Mouse (Mus musculus) v-Abl transformed pro-B cells (cell line): ENCODE measurements around the gene Arpp19.

Source experiments
- in situ Hi-C, 2 experiments: fragments of 400-800 bp; cut with MboI; formaldehyde crosslinking; loops; one replicate each; pipeline ENCODE4 v1.15.1; 2025; ENCODE audit not compliant: unreplicated experiment in 2 of 2

Arpp19 gene

DNA sequence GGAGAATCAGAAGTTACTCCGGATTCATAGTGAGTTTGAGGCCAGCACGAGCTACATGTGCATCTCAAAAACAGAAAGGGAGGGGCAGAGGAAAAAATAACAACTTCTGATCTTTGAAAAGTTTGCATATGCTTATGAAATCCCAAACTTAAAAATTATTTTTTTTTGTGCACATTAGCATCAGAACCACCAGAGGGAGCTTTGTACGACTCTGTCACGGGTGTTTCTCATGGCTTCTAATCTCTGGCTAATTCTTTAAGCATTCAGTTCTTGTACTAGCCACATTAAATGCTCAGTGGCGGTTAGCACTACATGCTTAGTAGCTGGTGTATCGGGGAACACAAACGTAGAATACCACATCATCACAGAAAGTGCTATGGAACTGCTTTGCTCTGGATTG is 4.3 kb upstream of the Arpp19 start:
- in situ Hi-C loops, result loop anchor here (10.0 to 25.0 kb wide), 3 partner anchors 402 to 896 kb away; partner anchors contain the start of gene Leo1 (in 1 of the 2)

DNA sequence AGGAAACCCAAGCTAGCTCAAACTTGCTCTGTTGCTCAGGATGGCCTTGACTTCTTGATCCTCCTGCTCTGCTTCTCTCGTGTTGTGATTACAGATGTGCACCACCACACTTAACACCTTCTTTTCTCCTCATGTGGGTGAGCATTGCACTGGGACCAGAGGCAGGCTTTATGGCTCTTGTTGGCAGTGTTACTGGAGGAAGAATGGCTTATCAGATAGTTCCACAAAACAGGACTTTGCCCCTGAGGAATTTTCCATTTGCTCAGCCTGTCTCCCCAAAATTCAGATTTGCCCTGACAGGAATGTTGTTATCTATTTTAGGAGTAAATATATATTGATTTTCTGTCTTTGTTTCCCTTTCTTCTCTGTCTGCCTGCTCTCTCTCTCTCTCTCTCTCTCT is 2.7 kb upstream of the Arpp19 start:
- in situ Hi-C loops, result loop anchor here (10.0 to 25.0 kb wide), 3 partner anchors 400 to 897 kb away; partner anchors contain the start of gene Leo1 (in 1 of the 2)

- in situ Hi-C loops, result loop anchor here (10.0 to 25.0 kb wide), 3 partner anchors 399 to 899 kb away; partner anchors contain the start of gene Leo1 (in 1 of the 2)
These were observed 1.5 kb upstream of the Arpp19 start for GRCm38 (mm10) chr9:75035944-75036343.

DNA sequence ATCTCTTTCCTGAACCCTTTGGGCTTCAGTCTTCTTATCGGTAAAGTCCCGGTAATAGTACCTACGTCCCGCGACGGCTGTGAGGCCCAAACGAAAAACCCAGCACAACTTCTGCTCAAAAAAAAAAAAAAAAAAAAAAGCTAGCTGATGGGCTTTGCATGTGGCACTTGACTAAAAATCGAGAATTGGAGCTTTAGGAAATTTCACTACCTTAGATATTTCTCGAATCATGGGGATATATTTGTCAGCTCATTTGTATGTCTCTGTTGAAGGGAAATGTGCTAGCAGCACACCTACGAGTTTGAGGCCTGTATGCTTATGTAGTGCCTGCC is 909 bp downstream of the Arpp19 start:
- in situ Hi-C loops, result loop anchor here (10.0 to 25.0 kb wide), 3 partner anchors 396 to 901 kb away; partner anchors contain the start of gene Leo1 (in 1 of the 2)

- in situ Hi-C loops, result loop anchor here in 1 of 2 experiments (25.0 kb wide), 1 partner anchor 903 kb away; no protein-coding TSS in a partner anchor
These were observed 3.2 kb downstream of the Arpp19 start for GRCm38 (mm10) chr9:75040566-75040965.

DNA sequence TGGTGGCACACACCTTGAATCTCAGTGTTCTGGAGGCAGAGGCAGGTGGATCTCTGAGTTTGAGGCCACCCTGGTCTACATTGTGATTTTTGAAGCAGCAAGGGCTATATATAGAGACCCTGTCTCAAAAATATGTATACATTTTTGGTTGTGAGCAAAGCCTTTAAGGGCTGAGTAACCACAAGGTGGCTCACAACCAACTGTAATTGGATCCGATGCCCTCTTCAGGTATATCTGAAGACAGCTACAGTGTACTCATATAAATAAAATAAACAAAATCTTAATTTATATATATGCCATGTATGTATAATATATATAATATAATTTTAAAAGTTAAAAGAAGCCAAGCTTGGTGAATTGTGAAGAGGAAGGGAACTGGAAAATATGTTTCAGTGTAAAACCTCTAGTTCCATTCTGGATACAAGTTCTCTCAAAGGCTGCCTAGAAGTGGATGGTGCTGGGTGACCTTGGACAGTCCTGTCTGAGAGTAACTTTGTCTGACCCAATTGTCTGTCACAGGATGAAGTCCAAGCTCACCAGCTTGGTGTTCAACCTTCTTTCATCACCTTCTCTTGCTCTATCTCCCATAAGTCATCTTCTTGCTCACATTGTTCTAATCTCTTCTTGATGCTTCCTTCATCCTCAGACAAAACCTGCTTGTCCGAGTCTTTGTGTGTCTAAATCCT is 4.6 kb downstream of the Arpp19 start:
- in situ Hi-C loops, result loop anchor here in 1 of 2 experiments (25.0 kb wide), 1 partner anchor 905 kb away; no protein-coding TSS in a partner anchor

- in situ Hi-C loops, result loop anchor here in 1 of 2 experiments (25.0 kb wide), 1 partner anchor 906 kb away; no protein-coding TSS in a partner anchor
These were observed 5.8 kb downstream of the Arpp19 start for GRCm38 (mm10) chr9:75043191-75043590.

DNA sequence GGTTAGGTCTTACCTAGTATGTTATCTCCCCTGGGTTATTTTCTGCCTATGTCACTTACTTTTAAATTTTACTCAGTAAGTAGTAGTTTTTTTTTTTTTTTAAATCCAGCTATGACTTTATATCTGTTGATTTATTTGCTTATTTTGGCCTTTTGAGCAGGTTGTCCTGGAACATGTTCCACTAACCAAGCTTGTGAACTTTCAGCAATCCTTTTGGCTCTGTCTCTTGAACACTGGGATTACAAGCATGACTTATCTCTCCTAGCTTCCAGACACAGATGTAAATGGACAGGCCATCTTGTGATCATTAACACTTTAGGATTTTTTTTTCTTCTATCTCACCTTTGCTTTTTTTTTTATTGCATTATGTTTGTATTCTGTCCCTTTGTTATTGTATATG is 9.7 kb downstream of the Arpp19 start:
- in situ Hi-C loops, result loop anchor here in 1 of 2 experiments (5.0 to 25.0 kb wide), 2 partner anchors 210 to 910 kb away; no protein-coding TSS in a partner anchor

- in situ Hi-C loops, result loop anchor here in 1 of 2 experiments (5.0 to 25.0 kb wide), 2 partner anchors 208 to 912 kb away; no protein-coding TSS in a partner anchor
These were observed 11.7 kb downstream of the Arpp19 start for GRCm38 (mm10) chr9:75049100-75049499.

DNA sequence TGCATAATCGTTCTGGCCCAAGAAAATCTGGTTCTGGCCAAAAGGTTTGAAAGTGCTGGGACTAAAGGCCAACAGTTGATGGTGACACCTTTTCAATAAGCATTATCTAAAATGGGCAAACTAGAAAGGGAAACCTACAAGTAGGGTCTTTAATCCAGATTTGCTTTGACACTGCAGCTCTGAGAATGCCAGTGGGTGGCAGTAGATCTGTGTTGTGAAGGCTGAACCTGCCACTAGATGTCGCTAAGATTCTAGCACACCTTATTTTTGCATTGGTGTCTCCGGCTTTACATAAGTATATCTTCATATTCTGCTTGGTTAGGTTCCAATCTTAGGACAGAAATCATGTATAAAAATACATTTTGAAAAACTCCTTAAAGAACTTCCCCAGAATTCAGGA is 12.6 kb downstream of the Arpp19 start:
- in situ Hi-C loops, result loop anchor here (5.0 kb wide), 2 partner anchors 152 to 212 kb away; no protein-coding TSS in a partner anchor

- in situ Hi-C loops, result loop anchor here (5.0 kb wide), 2 partner anchors 150 to 210 kb away; no protein-coding TSS in a partner anchor
These were observed 14.4 kb downstream of the Arpp19 start for GRCm38 (mm10) chr9:75051841-75052240.

DNA sequence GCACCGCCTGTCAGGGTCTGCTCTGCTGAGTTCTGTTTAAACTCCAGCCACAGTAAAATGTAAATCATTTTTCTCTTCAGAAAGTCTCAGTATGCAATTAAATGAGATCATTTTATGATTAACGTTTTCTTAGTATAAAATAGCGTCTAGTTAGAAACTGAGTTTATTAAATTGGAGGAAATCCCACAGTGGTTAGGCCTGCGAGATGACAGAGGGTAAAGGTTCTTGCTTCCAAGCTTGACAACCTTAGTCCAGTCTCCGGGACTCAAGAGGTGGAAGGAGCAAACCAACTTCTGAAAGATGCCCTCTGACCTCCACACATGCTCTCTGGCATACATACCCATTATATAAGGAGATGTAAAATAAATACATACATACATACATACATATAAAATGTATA is 17.6 kb downstream of the Arpp19 start:
- in situ Hi-C loops, result no loop called here

GRCm38 (mm10) chr9:75064678-75065331 is 27.4 kb downstream of the Arpp19 start:
- in situ Hi-C loops, result no loop called here

DNA sequence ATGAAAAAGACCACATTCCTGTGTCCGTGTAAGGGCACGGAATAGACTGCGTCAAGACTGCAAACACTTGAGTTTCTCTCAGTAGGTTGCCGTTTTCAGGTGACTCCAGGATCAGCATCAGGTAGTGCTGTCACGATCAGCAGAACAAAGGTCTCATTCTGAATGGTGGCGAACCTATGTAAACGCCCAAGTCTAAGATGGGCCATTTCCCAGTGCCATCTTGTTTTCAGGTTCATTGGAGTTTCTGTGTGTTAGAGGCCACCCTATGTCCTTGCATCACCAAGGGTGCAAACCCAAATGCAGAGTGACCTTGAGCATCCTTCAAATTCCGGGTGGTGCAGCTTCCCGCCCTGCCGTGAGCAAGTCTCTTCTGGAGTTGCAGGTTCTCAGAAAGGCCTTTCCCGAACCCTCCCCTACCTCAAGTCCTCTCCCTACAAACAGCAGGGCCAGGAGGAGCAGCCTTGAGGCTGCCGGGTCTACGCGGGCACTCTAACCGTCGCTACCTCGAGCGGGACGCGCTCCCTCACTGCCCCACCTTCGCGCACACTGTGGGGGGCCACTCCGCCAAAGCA is 33.1 kb downstream of the Arpp19 start, which contains the start of gene Myo5a:
Myo5a (plus strand) TSS at position 559 of the 572 bp plus-strand sequence.
- in situ Hi-C loops, result loop anchor here in 1 of 2 experiments (5.0 kb wide), 1 partner anchor 92 kb away; no protein-coding TSS in a partner anchor

- in situ Hi-C loops, result loop anchor here in 1 of 2 experiments (5.0 kb wide), 1 partner anchor 91 kb away; no protein-coding TSS in a partner anchor
These were observed 33.8 kb downstream of the Arpp19 start for GRCm38 (mm10) chr9:75071029-75071705.

DNA sequence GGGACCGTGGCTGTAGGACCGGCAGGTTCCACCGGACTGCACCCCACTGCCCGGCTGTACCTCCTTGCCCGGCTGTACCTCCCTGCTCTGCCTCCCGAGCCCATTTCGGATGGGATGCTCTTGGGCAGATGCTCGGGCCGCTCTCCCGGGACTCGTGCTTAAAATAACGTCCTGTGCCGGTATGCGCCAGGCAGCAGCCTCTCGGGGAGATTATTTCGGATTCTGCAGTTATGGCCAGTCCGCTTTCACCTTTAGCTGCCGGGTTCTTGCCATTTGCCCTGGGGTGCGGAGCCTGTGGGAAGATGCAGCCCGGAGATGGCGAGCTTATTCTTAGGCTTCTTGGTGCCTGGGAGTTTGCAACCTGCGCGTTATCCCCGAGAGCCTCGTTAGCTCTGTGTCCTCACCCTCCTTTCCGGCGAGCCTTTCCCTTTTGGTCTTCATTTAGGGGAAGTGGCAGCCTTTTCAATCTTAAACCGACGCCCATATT is 34.3 kb downstream of the Arpp19 start:
- in situ Hi-C loops, result loop anchor here in 1 of 2 experiments (5.0 kb wide), 1 partner anchor 91 kb away; no protein-coding TSS in a partner anchor

GRCm38 (mm10) chr9:75072361-75072760 is 34.9 kb downstream of the Arpp19 start:
- in situ Hi-C loops, result loop anchor here in 1 of 2 experiments (5.0 kb wide), 1 partner anchor 90 kb away; no protein-coding TSS in a partner anchor

- in situ Hi-C loops, result no loop called here
These were observed 39.8 kb downstream of the Arpp19 start for GRCm38 (mm10) chr9:75077191-75077590.

GRCm38 (mm10) chr9:75085242-75085824 is 47.9 kb downstream of the Arpp19 start:
- in situ Hi-C loops, result no loop called here
